Mouse (Mus musculus) heart, adult 18-20 months (tissue): Measurements from ENCODE around the gene Rhbdf2. TPM values are rescaled to one million over a fixed set of nuclear protein-coding genes. Genes with fewer than 3 reads are reported as not detected.

ENCODE experiments used
- DNase-seq, 2 experiments: peaks; one replicate each; pipeline ENCODE4 v3.0.0; 2021 to 2022; ENCODE audit warnings: mixed read lengths in 1 of 2
- total RNA-seq, 2 experiments: library from RNA; stranded (reverse); gene quantifications; 2 replicates each; pipeline ENCODE4 v1.2.3; 2021

Gene Rhbdf2
- total RNA-seq, 2 experiments from 2014 or later, result 10.6 to 11.5 TPM

GRCm38 (mm10) chr11:116644225-116645112, 17.6 kb upstream of the Rhbdf2 start:
- peak; percentile 66 to 79 for DNase-seq

- DNase-seq, result peak; percentile 47 to 58
Measured at GRCm38 (mm10) chr11:116643579-116644224, 16.9 kb upstream of the Rhbdf2 start.

DNA sequence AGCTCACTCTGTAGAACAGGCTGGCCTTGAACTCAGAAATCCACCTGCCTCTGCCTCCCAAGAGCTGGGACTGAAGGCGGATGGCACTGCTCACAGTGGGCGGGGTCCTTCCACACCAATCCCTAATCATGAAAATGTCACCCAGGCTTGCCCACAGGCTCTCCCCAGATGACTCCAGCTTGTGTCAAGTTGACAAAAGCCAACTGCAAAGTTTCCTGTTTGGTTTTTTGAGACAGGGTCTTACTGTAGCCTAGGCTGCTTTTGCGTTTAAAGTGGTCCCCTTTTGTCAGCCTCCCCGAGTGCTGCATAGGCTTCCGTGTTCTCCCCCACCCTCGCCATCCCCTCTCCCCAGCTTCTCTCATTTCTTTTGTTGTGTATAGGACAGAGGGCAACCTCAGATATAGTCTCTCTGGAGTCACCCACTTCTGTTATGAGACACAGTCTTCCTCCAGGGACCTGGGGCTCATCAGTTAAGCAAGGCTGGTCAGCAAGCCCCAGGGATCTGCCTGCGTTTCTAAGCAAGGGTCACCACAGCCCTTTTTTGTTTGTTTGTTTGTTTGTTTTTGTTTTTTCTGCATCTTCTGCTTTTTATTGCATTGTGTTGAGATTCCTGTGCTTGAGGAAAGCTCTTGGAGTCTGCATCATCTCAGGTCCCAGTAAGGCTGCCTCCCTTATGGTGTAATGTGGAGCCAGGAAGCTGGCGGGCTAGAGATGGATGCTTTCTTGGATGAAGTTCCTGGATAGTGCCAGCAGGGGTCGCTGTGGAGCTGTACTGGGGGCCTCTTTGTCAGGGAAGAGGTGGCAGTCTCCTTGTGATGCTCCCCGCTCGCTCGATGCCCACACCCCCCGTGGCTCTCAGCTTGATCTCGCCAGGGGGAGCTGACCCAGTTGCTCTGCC, 16.1 kb upstream of the Rhbdf2 start:
- DNase-seq, result peak; percentile 90 to 98

- DNase-seq, result no peak
Measured at GRCm38 (mm10) chr11:116641731-116642130, 14.9 kb upstream of the Rhbdf2 start.

- peak in 1 of 2 experiments; percentile 54 for DNase-seq
Measured at GRCm38 (mm10) chr11:116641168-116641567, 14.3 kb upstream of the Rhbdf2 start.

DNA sequence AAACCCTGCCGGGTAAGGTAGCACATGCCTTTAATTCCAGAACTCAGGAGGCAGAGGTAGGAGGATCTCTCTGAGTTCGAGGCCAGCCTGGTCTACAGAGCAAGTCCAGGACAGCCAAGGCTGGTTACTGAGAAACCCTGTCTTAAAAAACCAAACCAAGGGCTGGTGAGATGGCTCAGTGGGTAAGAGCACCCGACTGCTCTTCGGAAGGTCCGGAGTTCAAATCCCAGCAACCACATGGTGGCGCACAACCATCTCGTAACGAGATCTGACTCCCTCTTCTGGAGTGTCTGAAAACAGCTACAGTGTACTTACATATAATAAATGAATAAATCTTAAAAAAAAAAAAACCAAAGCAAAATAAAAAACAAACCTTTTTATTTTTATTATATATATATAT, 9.8 kb upstream of the Rhbdf2 start:
- DNase-seq, result peak in 1 of 2 experiments; percentile 37

DNA sequence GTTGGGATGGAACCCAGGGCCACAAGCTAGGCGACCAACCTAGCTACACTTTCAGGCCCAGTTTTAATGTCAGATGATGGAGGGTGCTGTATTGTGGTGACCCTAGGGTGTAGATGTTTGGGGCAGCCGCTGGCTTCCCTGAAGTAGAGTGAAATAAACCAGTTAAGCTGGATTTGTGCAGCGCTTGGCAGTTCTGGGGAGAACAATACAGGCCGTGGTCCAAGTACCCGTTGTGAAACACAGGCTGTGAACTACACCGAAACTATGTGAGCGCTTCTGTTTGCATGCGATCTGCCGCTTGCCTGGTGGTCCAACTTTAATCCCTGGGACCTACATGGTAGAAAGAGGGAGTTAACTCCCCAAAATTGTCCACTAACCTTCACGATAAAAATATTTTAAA, 6.1 kb upstream of the Rhbdf2 start:
- peak in 1 of 2 experiments; percentile 5 for DNase-seq

DNA sequence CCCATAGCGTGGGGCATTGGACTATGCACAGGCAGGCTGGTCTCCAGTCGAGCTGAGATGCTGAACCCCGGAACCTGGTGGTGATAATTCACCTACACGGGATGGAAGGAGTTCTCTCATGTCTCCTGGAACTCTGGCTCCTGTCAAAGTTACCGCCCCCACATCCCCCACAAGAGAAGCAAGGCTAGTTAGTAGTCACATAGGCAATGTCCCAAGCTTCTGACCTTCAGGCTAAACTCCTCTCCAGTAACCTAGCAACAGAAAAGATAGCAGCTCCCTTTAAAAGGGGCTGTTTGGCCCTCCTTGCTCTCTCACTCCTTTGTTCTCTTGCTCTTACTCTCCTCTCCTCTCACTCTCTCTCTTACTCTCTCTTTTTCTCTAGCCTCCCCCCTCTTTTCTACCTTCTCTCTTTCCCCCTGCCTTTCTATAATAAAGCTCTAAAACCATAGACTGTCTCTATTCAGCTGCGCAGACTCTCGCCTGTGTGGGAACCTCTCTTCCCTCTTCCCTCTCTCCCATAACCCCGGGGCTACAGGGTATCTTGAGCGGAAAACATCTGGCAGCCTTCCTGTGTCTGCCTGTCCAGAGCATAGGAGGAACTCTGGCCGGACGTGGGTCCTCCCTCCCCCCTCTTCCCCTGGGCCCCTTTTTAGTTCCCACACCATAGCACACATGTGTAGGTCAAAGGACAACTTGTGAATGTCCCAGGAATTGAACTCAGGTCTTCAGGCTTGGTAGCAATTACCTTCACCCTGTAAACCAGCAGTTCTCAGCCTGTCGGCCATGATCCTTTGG, 3.5 kb upstream of the Rhbdf2 start:
- peak in 1 of 2 experiments; percentile 56 for DNase-seq

DNA sequence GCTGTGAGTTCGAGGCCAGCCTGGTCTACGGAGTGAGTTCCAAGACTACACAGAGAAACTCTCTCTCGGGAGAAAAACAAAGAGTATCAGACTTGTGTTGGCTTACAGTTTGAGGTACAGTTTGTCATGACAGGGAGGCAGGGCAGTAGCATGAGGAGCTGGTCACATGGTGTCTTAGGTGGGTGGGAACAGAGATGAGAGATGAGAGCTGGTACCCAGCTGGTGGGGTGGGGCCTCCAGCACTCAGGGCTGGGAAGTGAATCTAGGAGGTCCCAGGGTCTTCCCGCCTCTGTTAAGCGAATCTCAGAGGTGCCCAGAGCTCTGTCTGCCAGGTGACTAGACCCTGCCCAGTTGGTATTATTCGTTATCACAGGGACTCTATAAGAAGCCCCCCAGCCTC, 2.7 kb upstream of the Rhbdf2 start:
- no peak for DNase-seq

GRCm38 (mm10) chr11:116628712-116629111, 1.9 kb upstream of the Rhbdf2 start:
- DNase-seq, result peak; percentile 89 to 97

DNA sequence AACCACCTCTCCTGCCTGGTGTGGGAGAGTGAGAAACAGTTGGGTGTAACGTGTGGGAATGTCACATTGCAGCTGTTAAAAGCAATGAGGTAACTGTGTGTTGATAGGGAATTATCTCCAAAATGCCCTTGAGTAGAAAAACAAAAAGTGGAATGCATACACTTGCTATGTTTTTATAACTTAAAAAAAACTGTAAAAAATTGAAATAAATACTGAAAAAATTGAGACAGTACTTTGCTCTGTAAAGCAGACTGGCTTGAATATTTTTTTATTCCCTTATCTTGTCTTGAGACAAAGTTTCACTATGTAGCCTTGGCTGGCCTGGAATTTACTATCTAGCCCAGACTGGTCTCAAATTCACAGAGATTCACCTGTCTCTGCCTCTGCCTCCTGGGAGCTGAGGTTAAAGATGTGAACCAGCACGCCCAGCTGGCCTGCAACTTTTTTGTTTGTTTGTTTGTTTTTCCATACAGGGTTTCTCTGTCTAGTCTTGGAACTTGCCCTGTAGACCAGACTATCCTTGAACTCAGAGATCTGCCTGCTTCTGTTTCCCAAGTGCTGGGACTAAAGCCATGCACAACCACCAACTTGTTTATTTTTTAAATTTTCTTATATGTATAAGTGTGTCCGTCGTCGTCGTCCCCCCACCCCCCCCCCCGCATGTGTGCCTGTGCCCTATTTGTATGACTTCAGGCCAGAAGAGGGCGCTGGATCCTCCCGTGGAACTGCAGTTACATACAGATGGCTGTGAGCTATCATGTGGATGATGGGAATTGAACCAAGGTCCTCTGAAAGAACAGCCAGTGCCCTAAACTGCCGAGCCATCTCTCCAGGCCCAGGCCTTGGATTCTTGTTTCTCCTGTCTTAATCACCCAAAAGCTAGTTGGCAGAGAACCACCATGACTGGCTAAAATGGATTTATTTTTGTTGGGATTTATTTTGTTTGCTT, 527 bp upstream of the Rhbdf2 start:
- DNase-seq, result peak in 1 of 2 experiments; percentile 65

DNA sequence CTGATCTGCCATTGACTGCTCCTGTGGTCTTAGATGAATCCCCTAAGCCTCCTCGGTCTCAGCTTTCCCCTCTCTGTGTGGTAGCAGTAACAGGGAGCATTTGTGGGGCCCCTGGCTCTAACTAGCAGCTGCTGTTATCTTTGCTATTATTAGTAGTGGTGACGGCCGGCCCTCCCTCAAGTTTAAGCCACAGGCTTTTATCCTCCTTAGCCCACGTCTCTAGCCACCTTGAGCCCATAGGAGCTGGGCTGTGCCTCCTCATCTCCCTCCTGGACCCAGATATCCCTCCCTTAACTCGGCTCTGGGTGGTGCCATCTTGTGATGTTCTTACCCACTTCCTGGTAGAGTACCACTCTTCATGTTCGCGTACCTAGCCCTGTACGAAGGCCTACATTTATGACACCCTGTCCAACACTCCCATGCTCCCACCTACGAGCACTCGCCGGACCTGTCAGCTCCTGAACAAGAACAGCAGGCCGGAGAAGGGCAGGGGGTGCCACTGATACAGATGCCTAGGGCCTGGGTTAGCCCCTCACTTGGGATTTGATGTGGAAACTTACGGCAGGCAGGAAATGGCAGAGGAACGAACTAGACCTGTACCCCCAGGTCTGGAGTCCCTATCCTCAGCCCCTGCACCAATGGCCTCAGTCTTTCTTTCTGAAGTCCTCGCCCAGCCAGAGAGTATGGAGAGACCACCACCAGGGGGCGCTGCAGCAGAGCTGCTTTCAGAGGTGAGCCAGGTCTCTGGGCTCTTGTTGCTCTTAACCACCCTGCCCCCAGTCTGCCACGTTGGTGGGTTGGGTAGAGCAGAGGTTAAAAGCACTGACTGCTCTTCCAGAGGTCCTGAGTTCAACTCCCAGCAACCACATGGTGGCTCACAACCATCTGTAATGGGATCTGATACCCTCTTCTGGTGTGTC, 1.5 kb downstream of the Rhbdf2 start:
- DNase-seq, result peak in 1 of 2 experiments; percentile 73

- DNase-seq, result peak; percentile 89
Measured at GRCm38 (mm10) chr11:116624131-116624832, 2.5 kb downstream of the Rhbdf2 start.

DNA sequence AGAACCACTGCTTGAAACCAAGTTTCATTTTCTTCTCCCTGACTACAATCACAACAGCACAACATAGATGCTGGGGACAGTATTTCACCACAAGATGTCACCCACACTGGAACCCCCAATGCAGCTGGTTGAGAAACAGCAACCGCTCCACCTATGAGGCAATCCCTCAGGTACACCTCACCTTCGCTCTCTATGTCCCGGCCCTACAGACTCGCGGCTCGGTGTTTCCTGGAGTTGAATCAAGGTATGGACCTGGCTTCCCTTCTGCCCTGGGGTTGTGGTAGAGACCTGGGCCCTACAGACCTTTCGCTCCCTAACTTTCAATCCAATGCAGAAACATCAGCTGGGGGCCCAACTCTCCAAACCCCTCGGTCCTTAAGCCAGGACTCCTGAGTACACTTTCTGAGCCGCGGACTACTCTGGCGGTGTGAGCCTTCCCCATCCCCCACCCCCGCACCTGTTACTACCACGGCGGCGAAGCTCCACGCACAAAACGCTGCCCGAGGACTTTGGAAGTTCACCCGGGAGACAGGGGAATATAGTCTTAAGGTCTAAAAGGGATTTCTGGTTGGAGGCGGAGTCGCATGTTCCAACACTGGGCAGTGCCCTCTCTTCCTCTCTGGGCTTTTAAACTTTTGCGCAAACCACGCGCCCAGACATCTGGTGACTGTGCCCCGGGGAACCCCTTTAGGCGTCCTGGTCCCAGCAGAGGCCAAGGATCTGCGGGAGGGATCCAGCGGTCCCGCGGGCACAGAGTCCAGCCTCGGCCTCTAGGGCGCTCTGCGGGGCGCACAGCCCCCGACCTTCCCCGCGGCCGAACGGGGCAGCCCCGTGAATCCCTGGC, 3.3 kb downstream of the Rhbdf2 start:
- DNase-seq, result peak in 1 of 2 experiments; percentile 55

- DNase-seq, result peak; percentile 90 to 95
Measured at GRCm38 (mm10) chr11:116621258-116621704, 5.5 kb downstream of the Rhbdf2 start.

GRCm38 (mm10) chr11:116620559-116621253, 6.1 kb downstream of the Rhbdf2 start:
- DNase-seq, result no peak

GRCm38 (mm10) chr11:116620073-116620472, 6.7 kb downstream of the Rhbdf2 start:
- peak in 1 of 2 experiments; percentile 32 for DNase-seq
